Mouse (Mus musculus) stomach, embryonic 16.5 days (tissue): Measurements from ENCODE around the gene Gnb3. TPM values are rescaled to one million over a fixed set of nuclear protein-coding genes. Genes with fewer than 3 reads are reported as not detected.

Source experiments
- ATAC-seq: fragments of 200-750 bp; cut with Nextera tagmentation; 2 replicates; pipeline ENCODE4 v1.8.0; 2017; ENCODE audit warnings: moderate number of reproducible peaks, moderate TSS enrichment; ENCODE audit not compliant: insufficient read depth, low FRiP score
- H3K27ac ChIP-seq: fragments of 300-500 bp; sonication (generic); 2 replicates; pipeline ENCODE4 v1.5.1; 2014; ENCODE audit warnings: low read length
- H3K27me3 ChIP-seq: fragments of 300-500 bp; sonication (generic); 2 replicates; pipeline ENCODE4 v1.6.1; 2014; ENCODE audit warnings: low read length, control low read depth, mixed read lengths; ENCODE audit not compliant: control insufficient read depth, insufficient read depth
- H3K36me3 ChIP-seq: fragments of 300-500 bp; sonication (generic); 2 replicates; pipeline ENCODE4 v1.6.1; 2014; ENCODE audit warnings: low read length; ENCODE audit not compliant: control insufficient read depth, insufficient read depth
- H3K4me1 ChIP-seq: fragments of 300-500 bp; sonication (generic); 2 replicates; pipeline ENCODE4 v1.6.1; 2014; ENCODE audit warnings: low read length, control low read depth, mixed read lengths; ENCODE audit not compliant: control insufficient read depth, insufficient read depth
- H3K4me2 ChIP-seq: fragments of 300-500 bp; sonication (generic); 2 replicates; pipeline ENCODE4 v1.6.1; 2014; ENCODE audit warnings: low read depth, low read length, mixed read lengths
- H3K4me3 ChIP-seq: fragments of 300-500 bp; sonication (generic); replicated peaks from 2 replicates; pipeline ENCODE4 v1.5.1; 2014; ENCODE audit warnings: mild to moderate bottlenecking, low read length
- H3K9ac ChIP-seq: fragments of 300-500 bp; sonication (generic); 2 replicates; pipeline ENCODE4 v1.6.1; 2014; ENCODE audit warnings: low read length
- H3K9me3 ChIP-seq: fragments of 300-500 bp; sonication (generic); replicated peaks from 2 replicates; pipeline ENCODE4 v1.6.1; 2016; ENCODE audit warnings: low read length, control low read depth; ENCODE audit not compliant: control insufficient read depth
- WGBS: fragments of 180-500 bp; shearing (Covaris S2); extraction: QIAGEN DNeasy Blood & Tissue Kit; methylation state at CpG from one replicate; pipeline ENCODE4 v1.1.7; 2014; 5-methylcytosine and 5-hydroxymethylcytosine counted together
- polyA plus RNA-seq: library from polyadenylated mRNA; unstranded; fragments of >200 nt; fragmentation: Nextera tagmentation; extraction: Ambion mirVana; gene quantifications from 2 replicates; pipeline ENCODE4 v1.2.1, GENCODE M21; 2015

Gnb3 gene
- polyA plus RNA-seq, 1 experiment from 2014 or later = 1.5 TPM

DNA sequence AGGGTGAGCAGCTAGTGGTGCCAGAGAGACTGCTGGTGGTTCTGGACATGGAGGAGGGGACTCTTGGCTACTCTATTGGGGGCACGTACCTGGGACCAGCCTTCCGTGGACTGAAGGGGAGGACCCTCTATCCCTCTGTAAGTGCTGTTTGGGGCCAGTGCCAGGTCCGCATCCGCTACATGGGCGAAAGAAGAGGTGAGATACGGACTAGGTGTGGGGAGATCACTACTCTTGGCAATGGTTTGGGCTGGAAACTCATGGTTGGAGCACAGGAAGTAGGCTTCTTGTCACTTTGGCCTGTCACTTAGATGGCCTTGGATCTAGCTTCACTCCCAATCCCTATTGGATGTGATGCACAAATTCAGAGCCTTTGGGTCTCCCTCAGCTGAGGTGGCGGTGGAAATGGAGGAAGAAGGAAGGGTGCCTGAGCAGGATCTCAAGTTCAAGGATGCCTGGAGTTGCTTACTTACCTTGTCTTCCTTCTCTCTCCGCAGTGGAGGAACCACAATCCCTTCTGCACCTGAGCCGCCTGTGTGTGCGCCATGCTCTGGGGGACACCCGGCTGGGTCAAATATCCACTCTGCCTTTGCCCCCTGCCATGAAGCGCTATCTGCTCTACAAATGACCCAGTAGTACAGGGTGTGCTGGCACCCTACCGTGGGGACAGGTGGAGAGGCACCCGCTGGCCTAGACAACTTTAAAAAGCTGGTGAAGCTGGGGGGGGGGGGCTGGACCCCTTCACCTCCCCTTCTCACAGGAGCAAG is 30.1 kb downstream of the Gnb3 start:
- no peak for ATAC-seq
- Histone ChIP-seq H3K4me3 (peak overlapping the region; percentile 66), H3K9ac (peak overlapping the region; percentile 81), H3K4me1 (peaks cover 41% of the 10 kb centered on the region), H3K36me3 (0 out of 2 replicates have a peak, but pooled peaks cover 7% of the 10 kb centered on the region), H3K4me2 (peak overlapping the region; percentile 93), H3K27me3 (no peaks in the 10 kb centered on the region), H3K27ac (peak overlapping the region; percentile 96), H3K9me3 (no peaks in the 10 kb centered on the region)
- 39% methylated on average over 14 of the region's 14 CpGs for WGBS

DNA sequence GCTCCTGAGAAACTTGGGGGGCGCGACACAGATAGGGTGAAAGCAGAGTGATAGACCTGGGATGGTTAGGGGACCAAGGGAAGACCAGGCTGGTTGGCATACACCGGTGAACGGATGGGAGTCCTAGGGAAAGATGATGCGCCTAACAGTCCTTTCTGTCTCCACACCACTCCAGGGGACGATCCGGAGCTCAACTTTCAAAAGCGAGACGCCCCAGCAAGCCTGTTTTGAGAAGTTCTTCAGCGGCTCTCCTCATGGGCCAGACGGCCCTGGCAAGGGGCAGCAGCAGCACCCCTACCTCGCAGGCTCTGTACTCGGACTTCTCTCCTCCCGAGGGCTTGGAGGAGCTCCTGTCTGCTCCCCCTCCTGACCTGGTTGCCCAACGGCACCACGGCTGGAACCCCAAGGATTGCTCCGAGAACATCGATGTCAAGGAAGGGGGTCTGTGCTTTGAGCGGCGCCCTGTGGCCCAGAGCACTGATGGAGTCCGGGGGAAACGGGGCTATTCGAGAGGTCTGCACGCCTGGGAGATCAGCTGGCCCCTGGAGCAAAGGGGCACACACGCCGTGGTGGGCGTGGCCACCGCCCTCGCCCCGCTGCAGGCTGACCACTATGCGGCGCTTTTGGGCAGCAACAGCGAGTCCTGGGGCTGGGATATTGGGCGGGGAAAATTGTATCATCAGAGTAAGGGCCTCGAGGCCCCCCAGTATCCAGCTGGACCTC is 30.9 kb downstream of the Gnb3 start:
- peak overlapping the region; percentile 96 for H3K27ac ChIP-seq
- H3K9me3 ChIP-seq = no peaks in the 10 kb centered on the region
- peaks cover 34% of the 10 kb centered on the region for H3K4me1 ChIP-seq
- H3K27me3 ChIP-seq = no peaks in the 10 kb centered on the region
- H3K36me3 ChIP-seq = 0 out of 2 replicates have a peak, but pooled peaks cover 7% of the 10 kb centered on the region
- peak overlapping the region; percentile 81 for H3K9ac ChIP-seq
- ATAC-seq = peak; percentile 14; the same call in 1 of the 2 replicates
- peak overlapping the region; percentile 93 for H3K4me2 ChIP-seq
- under 1% methylated on average over 35 of the region's 35 CpGs for WGBS
- H3K4me3 ChIP-seq = peak overlapping the region; percentile 66

DNA sequence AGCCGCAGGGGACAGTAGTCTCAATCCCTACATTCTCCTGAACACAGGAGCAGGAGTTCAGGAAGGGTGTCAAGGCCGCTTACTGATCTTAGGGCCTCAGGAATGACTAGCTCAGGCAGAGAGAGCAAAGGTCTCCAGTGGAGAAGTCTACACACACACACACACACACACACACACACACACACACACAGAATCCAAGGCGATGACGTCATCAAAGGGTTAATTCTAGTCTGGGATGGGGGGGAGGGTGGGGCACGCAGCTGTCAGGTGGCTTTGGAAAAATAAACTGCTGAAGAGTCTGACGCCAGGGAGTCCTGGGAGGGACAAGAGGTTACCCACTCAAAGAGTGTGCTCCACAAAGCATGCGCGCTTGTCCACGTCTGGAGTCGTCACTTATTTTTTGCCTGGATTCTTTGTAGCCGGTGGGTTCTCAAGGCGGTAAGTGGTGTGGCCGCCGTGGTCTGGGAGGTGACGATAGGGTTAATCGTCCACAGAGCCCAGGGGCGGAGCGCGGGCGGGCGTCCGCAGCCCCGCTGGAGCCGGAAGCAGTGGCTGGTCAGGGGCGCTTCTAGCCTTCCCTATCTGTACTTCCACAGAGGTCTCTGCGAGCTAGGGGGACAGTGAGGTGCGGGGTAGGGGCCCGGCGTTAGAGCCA is 31.6 kb downstream of the Gnb3 start, which contains the start of gene Spsb2:
TSS of gene Spsb2 (plus strand) at position 304 of the 655 bp plus-strand sequence.
- ATAC-seq = peak; percentile 65
- H3K27ac ChIP-seq = peak within 1 kb of the TSS; percentile 96
- no peaks in the 10 kb centered on the region for H3K9me3 ChIP-seq
- peak within 1 kb of the TSS; percentile 81 for H3K9ac ChIP-seq
- peaks cover 33% of the 10 kb centered on the region for H3K4me1 ChIP-seq
- H3K4me2 ChIP-seq = peak within 1 kb of the TSS; percentile 93
- H3K36me3 ChIP-seq = 0 out of 2 replicates have a peak, but pooled peaks cover 7% of the 10 kb centered on the region
- 2% methylated on average over 29 of the region's 29 CpGs for WGBS
- H3K4me3 ChIP-seq = peak within 1 kb of the TSS; percentile 66
- H3K27me3 ChIP-seq = no peaks in the 10 kb centered on the region

DNA sequence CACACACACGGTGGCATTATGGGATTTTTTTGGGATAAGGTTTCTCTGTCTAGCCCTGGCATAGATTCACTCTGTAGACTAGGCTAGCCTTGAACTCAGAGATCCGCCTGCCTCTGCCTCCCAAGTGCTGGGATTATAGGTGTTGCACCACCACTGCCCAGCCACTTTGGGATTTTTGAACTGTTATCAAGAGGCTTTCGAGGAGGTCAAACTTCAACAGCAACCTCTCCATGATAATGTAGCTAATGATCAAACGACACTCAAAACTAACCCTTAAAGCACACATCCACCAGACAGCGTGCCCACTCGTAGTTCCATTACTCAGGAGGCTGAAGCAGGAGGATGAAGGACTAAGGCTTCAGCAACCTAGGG is 32.1 kb downstream of the Gnb3 start:
- H3K27ac ChIP-seq = peak overlapping the region; percentile 96
- 0 out of 2 replicates have a peak, but pooled peaks cover 7% of the 10 kb centered on the region for H3K36me3 ChIP-seq
- H3K9ac ChIP-seq = peak overlapping the region; percentile 81
- H3K27me3 ChIP-seq = no peaks in the 10 kb centered on the region
- ATAC-seq = no peak
- peaks cover 32% of the 10 kb centered on the region for H3K4me1 ChIP-seq
- no peaks in the 10 kb centered on the region for H3K9me3 ChIP-seq
- WGBS = 64% methylated on average over 6 of the region's 6 CpGs
- H3K4me3 ChIP-seq = peak overlapping the region; percentile 66
- peak overlapping the region; percentile 93 for H3K4me2 ChIP-seq

DNA sequence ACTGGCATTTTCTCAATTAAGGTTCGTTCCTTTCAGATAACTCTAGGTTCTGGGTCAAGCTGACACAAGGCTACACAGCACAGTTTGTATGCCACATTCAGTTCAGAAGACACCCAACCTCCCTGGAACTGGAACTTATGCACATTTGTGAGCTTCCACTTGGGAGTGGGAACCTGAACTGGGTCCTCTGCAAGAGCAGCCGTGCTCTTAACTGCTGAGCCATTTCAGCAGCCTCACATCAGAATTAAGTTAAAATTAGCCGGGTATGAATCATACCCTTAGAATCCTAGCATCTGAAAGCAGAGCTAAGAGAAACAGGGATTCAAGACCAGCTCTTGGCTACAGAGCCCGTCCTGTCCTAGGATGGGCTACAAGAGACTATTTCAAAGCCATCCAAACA is 32.7 kb downstream of the Gnb3 start:
- ATAC-seq = no peak
- no peaks in the 10 kb centered on the region for H3K9me3 ChIP-seq
- WGBS = 83% methylated on average over 4 of the region's 4 CpGs
- no peak overlapping the region for H3K4me2 ChIP-seq
- H3K36me3 ChIP-seq = 0 out of 2 replicates have a peak, but pooled peaks cover 7% of the 10 kb centered on the region
- no peak overlapping the region; the same call in 1 of the 2 replicates for H3K9ac ChIP-seq
- H3K4me3 ChIP-seq = no peak overlapping the region
- peaks cover 26% of the 10 kb centered on the region for H3K4me1 ChIP-seq
- no peak overlapping the region; the same call in 1 of the 2 replicates for H3K27ac ChIP-seq
- H3K27me3 ChIP-seq = no peaks in the 10 kb centered on the region

DNA sequence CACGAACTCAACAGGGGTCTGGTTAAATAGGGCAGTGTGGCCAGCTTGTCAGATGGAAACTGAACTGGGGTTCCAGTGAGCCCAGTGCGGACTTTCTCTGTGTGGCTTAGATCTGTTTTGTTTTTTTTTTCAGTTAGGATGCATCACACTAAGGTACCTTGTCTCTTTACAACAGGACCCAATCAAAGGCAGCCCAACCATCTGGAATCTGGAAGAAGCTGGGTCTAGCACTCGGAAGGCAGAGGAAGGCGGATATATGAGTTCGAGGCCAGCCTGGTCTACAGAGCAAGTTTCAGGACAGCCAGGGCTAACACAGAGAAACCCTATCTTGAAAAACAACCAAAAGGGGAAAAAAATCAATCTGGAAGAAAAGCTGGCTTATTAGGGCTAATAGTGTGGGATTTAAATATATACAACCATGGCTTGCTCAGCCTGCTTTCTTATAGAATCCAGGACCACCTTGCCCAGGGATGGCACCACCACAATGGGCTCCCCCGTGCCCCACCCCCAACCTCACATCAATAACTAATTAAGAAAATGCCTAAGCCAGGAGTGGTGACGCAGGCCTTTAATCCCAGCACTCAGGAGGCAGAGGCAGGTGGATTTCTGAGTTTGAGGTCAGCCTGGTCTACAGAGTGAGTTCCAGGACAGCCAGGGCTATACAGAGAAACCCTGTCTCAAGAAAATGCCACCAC is 33.5 kb downstream of the Gnb3 start:
- no peaks in the 10 kb centered on the region for H3K9me3 ChIP-seq
- peak overlapping the region; percentile 56; the same call in 1 of the 2 replicates for H3K4me3 ChIP-seq
- 0 out of 2 replicates have a peak, but pooled peaks cover 1% of the 10 kb centered on the region for H3K36me3 ChIP-seq
- H3K4me1 ChIP-seq = peaks cover 21% of the 10 kb centered on the region
- peak overlapping the region; percentile 98 for H3K27ac ChIP-seq
- no peak for ATAC-seq
- H3K4me2 ChIP-seq = peak overlapping the region; percentile 77
- H3K9ac ChIP-seq = peak overlapping the region; percentile 52; the same call in 1 of the 2 replicates
- H3K27me3 ChIP-seq = no peaks in the 10 kb centered on the region
- 76% methylated on average over 7 of the region's 7 CpGs for WGBS

DNA sequence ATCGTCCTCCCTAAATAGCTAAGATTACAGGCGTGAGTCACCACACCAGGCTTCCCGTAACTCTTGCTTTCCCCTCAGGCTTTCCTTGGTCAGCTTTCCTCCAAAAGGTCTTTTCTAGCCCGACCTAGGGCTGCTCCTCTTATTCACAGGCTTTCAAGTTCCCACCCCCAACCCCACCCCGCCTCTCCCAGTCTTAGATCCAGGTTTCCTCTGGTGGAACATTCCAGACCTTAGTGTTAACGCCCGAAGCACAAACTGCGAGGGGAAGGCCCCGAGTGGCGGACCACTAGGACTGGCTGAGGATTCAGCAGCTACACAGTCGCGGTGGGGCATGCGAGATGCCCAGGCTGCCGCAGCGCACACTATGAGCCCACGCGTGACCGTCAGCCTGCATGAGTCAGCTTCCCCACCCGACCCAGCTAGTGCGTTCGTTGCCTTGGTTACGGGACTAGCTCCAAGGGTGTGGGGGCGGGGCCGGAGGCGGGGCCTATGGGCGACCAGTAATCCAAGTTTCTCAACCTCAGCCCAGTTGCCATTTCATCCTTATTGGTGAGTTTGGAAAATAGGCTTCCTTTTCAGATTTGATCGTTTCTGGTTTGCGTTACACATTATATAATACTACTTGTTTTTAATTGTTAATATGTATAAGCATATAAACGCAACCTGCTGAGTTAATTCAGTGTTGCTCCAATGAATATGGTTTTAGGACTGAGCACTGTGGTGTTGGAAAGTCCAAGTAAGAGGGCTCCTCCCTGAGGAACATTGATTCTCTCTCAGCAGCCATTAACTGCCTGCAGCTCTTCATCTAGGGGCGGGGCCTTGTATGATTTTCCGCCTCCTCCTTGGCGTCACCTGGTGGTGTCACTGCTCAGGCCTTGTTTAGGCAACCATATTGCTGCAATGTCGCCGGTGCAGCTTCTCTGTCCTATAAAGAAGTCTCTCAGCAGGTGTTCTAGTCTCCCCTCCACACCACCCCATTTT is 34.4 kb downstream of the Gnb3 start:
- H3K27me3 ChIP-seq = no peaks in the 10 kb centered on the region
- no peaks in the 10 kb centered on the region for H3K36me3 ChIP-seq
- peak overlapping the region; percentile 77 for H3K4me2 ChIP-seq
- peak overlapping the region; percentile 98 for H3K27ac ChIP-seq
- 1% methylated on average over 34 of the region's 34 CpGs for WGBS
- ATAC-seq = peak; percentile 85
- peaks cover 21% of the 10 kb centered on the region for H3K4me1 ChIP-seq
- no peaks in the 10 kb centered on the region for H3K9me3 ChIP-seq
- peak overlapping the region; percentile 72 for H3K9ac ChIP-seq
- H3K4me3 ChIP-seq = peak overlapping the region; percentile 56

DNA sequence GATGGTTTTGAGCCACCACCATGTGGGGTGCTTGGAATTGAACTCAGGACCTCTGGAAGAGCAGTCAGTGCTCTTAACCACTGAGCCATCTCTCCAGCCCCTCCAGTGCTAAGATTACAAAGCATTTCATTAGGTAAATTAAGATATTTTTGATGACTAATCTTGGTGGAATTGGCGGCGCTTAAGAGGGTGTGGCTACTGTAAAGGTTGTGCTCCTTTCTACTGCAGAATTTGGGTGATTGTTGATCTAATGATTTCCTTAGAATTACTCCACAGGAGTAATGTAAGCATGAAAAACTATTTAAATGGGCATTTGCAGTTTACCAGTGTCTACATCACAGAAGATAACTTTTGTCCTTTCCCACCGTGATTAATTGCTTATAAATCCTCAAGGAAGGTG is 35.7 kb downstream of the Gnb3 start:
- no peak overlapping the region for H3K4me2 ChIP-seq
- H3K9ac ChIP-seq = no peak overlapping the region
- H3K27ac ChIP-seq = no peak overlapping the region
- H3K4me1 ChIP-seq = peaks cover 12% of the 10 kb centered on the region
- H3K9me3 ChIP-seq = no peaks in the 10 kb centered on the region
- H3K36me3 ChIP-seq = no peaks in the 10 kb centered on the region
- 82% methylated on average over 3 of the region's 3 CpGs for WGBS
- H3K27me3 ChIP-seq = no peaks in the 10 kb centered on the region
- ATAC-seq = no peak
- no peak overlapping the region for H3K4me3 ChIP-seq
